Mouse (Mus musculus): ENCODE data around the gene Ccdc117. TPM values are rescaled to one million over a fixed set of nuclear protein-coding genes. Genes with fewer than 3 reads are reported as not detected.
"Not testable (repeated sequence)": the region's sequence is repeated elsewhere in the genome, so short reads cannot be mapped to it uniquely, and the experiment has no call there.

Gene Ccdc117
- total RNA-seq, 2 experiments from 2014 or later, result 16.3 to 30.0 TPM

DNA sequence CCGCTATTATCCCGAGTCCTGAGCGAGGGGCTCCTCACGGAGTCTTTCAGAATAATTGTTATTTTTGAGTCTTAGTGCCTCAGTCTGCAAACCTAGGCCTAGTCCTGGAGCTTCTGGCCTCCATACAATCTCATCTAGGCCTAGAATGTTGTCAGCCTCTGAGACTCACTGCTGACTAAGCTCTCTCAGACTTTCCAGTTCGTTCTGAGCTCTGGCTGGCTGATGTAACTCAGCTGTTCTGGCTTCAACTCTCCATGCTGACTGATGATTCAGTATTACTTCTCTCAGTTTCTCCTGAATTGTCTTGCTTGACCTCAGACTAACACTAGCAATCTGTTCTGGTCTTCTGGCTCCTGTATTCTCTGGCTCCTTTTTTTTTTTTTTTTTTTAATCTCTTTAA, 9.4 kb upstream of the Ccdc117 start:
- Histone ChIP-seq H3K27ac (no peak overlapping the region), H3K4me3 (no peak overlapping the region)
- DNase-seq, result no peak
- TF ChIP-seq CTCF (IDR thresholded peaks at IDR 0.05), result no peak
- intact Hi-C loops (cut with DNase I), result no loop called here

DNA sequence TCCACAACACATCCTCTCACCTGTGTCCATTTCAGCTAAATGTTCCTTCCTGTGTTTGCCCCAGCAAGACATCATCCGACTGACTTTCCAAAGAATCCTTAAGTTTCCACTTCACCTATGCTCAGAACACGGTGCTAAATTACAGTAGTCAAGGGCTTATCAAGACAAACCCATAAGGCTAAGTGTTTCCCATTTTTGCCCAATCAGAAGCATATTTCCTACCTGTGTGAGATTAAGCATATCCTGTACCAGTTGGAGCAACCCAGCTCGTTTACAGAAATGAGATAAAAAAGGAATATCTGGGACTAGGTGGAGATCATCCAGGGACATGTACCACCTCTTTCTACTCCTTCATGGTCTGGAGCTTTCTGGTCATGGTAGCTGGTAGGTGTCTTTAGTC, 4.7 kb upstream of the Ccdc117 start:
- no peak for DNase-seq
- intact Hi-C loops (cut with DNase I), result no loop called here
- H3K4me3 ChIP-seq, result no peak overlapping the region
- no peak for TF ChIP-seq CTCF (IDR thresholded peaks at IDR 0.05)
- no peak overlapping the region for H3K27ac ChIP-seq

DNA sequence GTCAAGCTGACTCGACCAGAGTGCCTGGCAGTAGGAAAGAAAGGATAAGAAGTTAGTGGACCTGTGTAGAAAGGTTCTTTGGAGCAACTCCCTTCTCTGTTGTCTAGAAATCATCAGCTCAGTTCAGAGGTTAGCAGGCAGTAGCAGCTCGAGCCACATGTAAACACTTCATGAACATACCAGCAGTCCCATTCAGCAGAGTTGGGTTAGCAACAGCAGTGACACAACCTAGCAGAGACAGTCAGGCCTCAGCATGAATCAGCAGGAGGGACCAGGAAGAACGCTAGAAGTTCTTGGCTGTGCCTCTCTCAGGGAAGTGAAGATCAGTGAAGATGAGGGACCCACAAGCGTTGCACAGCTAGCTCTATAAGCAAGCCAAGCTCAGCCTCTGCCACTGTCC, 3.5 kb upstream of the Ccdc117 start:
- no peak for TF ChIP-seq CTCF (IDR thresholded peaks at IDR 0.05)
- no peak overlapping the region for H3K27ac ChIP-seq

DNA sequence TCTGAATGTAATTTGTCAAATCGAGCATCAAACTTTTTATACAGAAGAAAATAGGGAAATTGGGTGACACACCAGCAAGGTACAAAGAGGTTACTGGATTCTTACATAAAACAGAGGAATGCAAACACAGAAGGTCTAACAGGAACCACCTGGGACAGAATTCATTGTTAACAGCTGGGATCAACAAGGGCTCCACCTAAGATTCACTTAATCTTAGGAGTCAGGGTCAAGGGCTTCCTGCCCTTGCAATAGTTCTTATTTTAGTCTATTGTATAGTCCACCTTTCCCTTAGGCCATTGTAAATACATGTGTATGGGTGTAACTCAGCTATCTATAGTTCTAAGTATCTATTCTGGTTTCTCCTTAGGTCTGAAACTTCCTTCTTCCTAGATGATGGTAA, 2.7 kb upstream of the Ccdc117 start:
- H3K27ac ChIP-seq, DNase-seq, H3K4me3 ChIP-seq: not testable (repeated sequence)
- intact Hi-C loops (cut with DNase I), result loop anchor here (5.0 kb wide), 1 partner anchor 57 kb away; no protein-coding TSS in a partner anchor

More for the DNA sequence above, 3.5 kb upstream of the Ccdc117 start:
- intact Hi-C loops (cut with DNase I), result no loop called here
- DNase-seq, result no peak
- no peak overlapping the region for H3K4me3 ChIP-seq

DNA sequence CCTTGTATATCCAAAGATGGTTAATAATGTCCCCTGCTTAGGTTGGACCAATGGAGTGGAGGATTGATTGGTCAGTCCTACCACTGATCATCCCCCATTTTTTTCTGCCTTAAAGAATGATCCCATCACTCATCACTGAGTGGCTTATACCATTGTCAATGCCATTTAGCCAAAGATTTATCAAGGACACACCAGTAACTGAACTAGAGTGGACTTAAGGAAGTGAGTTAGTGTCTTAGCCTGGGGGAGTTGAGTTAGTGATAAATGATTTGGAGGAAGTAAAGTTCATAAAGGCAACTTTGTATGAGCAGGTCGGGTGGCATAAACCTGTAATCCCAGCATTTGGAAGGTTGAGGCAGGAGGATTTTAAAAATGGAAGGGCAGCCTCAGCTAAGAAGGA, 1.3 kb upstream of the Ccdc117 start:
- DNase-seq, result no peak
- TF ChIP-seq CTCF (IDR thresholded peaks at IDR 0.05), result no peak
- Histone ChIP-seq H3K4me3 (no peak overlapping the region), H3K27ac (no peak overlapping the region)
- intact Hi-C loops (cut with DNase I), result loop anchor here (5.0 kb wide), 1 partner anchor 56 kb away; no protein-coding TSS in a partner anchor

DNA sequence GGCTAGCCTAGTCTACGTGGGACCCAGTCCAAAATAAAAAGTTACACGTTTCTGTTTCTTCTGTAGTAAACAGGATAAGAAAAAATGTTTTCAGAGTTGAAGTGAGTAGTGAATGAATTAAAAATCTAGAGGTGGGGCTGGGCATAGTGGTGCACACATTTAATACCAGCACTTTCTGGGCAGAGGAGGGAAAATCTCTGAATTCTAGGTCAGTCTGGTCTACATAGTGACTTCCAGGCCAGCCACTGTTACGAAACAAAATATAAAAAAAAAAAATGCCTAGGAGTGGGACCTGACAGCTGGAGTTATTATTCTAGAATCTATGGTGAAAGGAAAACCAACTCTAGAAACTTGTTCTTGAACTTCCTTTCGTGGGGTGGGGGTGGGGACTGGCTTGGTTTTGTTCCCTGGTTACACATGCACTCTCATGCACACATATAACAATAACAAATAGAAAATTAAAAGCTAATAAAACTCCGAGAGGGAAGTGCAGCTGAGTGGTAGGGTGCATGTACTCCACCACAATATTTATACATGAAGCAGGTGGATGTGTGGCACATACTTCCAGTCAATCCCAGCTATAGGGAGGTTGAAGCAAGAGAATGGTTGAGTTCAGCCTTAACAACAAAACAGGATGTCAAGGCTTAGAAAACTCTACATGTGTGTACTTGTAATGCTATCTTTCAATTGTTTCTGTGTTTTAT, 647 bp upstream of the Ccdc117 start:
- no peak for TF ChIP-seq CTCF (IDR thresholded peaks at IDR 0.05)
- H3K4me3 ChIP-seq, result peak overlapping the region; percentile 97
- DNase-seq, result no peak
- intact Hi-C loops (cut with DNase I), result loop anchor here (5.0 kb wide), 1 partner anchor 55 kb away; no protein-coding TSS in a partner anchor
- H3K27ac ChIP-seq, result peak overlapping the region; percentile 98

DNA sequence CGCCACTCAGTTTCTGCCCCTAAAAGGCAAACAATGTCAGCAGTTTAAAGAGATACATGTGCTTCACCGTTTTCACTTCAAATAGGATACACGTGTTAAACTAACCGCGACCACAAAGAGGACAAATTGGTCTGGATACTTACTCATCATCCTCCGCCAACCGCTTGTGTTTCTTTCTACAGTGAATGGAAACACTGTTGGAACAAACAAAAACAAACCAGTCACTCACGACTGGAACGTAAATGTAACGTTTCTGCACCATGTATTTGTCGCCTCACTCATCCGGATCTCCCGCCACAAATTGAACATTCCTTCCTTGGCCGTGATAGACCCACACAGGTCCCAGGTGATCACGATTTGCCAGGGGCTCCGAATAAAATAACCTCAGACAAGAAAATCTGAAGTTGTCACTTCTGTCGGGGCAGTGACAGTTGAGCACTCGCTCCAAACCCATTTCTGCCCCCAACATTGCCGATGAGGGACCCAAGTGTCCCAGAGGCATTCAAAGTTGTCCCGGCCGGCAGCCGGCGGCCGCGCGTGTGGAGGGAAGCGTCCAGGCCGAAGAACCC, 673 bp downstream of the Ccdc117 start:
- TF ChIP-seq CTCF (IDR thresholded peaks at IDR 0.05), result no peak
- intact Hi-C loops (cut with DNase I), result loop anchor here (5.0 kb wide), 1 partner anchor 54 kb away; no protein-coding TSS in a partner anchor
- Histone ChIP-seq H3K4me3 (peak overlapping the region; percentile 97), H3K27ac (peak overlapping the region; percentile 98)
- no peak for DNase-seq

DNA sequence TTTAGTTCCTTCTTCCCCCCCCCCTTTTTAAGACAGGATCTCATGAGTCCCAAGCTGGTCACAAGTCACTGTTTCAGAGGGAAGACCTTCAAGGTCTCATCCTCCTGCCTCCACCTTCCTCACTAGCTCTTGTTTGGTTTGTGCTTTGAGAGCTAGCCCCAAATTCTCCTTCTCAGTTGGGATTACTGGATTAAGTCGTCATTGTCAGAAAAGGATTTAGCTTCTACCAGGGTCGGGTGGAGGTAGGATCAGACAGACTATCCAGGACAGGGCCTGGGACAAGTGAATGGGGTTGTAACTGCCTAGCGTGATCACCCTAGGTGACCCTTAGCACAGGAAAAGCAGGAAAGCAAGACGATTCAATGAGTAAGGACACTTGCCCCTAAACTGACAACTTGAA, 1.7 kb downstream of the Ccdc117 start:
- no peak for TF ChIP-seq CTCF (IDR thresholded peaks at IDR 0.05)
- Histone ChIP-seq H3K4me3 (peak overlapping the region; percentile 97), H3K27ac (peak overlapping the region; percentile 98)
- no peak for DNase-seq
- intact Hi-C loops (cut with DNase I), result loop anchor here (5.0 kb wide), 1 partner anchor 53 kb away; no protein-coding TSS in a partner anchor

DNA sequence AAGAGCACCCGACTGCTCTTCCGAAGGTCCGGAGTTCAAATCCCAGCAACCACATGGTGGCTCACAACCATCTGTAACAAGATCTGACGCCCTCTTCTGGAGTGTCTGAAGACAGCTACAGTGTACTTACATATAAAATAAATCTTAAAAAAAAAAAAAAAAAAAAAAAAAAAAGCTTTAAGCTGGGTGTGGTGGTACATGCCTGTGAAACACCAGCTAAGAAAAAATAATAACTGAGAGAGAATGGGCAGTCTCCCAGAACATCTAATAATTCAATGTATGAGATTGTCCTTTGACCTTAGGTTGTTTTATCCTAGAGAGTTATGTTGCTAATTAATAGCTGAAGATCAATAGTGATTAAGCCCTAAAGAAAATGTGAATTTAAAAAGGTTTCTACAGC, 4.5 kb downstream of the Ccdc117 start:
- H3K27ac ChIP-seq; intact Hi-C loops (cut with DNase I); DNase-seq; H3K4me3 ChIP-seq: not testable (repeated sequence)

DNA sequence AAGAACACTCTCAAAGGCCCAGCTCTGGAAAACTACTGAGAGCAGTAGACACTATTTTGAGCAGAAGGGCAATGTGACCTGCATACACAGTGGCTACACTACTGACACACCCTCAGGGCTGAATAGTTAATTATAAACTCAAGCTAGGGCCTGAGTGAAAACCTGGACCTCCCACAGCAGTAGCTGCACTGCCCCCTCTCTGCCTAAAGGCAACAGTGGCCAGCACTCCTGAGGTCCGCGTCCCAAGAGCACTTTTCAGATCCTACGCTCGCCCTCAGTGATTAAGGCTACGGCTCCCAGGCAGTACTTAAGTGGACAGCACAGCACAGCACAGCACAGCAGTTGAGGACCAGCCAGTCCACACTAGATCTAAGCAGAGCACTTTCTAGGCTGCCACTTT, 8.9 kb downstream of the Ccdc117 start:
- peak; percentile 63 for TF ChIP-seq CTCF (IDR thresholded peaks at IDR 0.05)
- Histone ChIP-seq H3K27ac (peak overlapping the region; percentile 89), H3K4me3 (peak overlapping the region; percentile 66)
- intact Hi-C loops (cut with DNase I), result no loop called here
- peak; percentile 58 for DNase-seq

DNA sequence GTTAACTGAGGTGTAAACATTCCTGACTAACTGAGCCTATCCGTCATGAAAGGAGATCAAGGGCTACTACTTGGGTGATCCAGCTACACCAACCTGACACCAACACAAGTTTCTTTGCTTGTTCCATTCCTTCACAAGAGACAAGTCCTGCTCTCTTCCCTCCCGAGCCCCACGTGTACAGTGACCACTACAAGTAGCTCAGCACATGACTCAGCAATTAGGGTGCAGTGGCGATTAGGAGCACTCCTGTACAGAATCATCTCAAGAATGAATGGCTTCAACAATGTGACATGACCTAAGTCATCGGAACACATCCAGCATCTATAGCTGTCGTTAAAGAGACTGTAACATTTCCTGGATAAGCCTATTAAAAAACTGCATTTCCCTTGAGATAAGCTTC, 11.3 kb downstream of the Ccdc117 start:
- DNase-seq, result no peak
- no peak for TF ChIP-seq CTCF (IDR thresholded peaks at IDR 0.05)
- intact Hi-C loops (cut with DNase I), result no loop called here
- no peak overlapping the region for H3K4me3 ChIP-seq
- peak overlapping the region; percentile 38 for H3K27ac ChIP-seq

DNA sequence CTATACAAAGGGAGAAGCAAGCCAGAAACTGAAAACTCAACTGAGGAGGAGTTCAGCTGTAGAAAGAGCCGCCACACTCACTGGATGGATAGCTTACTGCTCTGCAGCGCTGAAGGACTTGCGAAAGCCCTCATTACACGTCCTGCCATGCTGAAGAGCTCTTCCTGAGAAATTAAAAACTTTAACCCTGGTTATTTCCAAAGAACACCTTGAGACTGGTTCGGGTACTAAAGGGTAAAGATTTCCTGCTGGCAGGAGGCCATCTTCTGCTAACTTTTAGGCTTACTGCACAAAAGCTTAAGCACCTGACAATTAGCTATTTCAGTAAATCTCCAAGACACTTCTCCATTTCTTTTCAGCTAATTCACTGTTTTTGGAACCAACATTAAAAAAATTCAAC, 11.8 kb downstream of the Ccdc117 start:
- Histone ChIP-seq H3K27ac (no peak overlapping the region), H3K4me3 (no peak overlapping the region)
- no peak for DNase-seq
- TF ChIP-seq CTCF (IDR thresholded peaks at IDR 0.05), result no peak
- intact Hi-C loops (cut with DNase I), result no loop called here

DNA sequence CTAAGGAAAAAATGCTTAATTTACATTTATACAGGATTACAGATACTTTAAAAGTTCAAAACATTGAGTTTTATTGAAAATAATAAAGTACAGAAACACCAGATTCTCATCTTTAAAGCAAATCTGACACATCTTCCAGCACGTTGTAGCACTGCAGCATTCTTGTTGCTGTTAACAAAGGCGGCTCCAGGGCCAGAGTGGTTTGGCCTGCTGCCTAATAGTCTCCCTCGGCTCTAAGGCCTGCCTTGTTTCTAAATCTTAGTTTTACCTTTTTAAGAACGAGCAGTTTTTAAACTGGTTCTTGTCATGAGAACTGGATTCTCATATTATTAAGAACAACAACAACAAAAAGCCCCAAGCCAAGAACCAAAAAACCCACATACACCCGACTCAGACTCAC, 13.1 kb downstream of the Ccdc117 start:
- Histone ChIP-seq H3K4me3 (no peak overlapping the region), H3K27ac (no peak overlapping the region)
- no peak for TF ChIP-seq CTCF (IDR thresholded peaks at IDR 0.05)
- DNase-seq, result no peak
- intact Hi-C loops (cut with DNase I), result no loop called here

Data from gastrocnemius, adult 2 months (tissue).